Mouse (Mus musculus): Measurements from ENCODE around the gene Zcchc14. TPM values are rescaled to one million over a fixed set of nuclear protein-coding genes. Genes with fewer than 3 reads are reported as not detected.
"Not testable (repeated sequence)": the region's sequence is repeated elsewhere in the genome, so short reads cannot be mapped to it uniquely, and the experiment has no call there.

The Zcchc14 gene
- total RNA-seq, 1 experiment from 2014 or later = 5.0 TPM

DNA sequence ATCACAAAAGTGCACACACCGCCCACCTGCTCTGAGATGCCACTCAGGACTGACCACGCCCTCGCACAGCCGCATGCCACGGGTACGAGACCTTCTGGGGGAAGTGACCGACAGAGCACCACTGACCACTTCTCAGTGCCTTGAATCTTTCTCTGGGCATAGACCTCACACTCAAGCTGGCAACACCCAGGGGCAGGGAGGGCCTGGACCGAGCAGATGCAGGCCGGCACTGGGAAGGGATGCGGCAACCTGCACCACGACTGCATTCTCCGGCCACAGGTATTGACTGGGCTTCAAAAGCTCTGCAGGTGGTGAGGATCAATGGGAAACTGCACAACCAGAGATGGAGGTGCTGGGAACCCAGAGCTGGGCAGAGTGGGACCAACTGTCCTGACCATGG is 50.3 kb downstream of the Zcchc14 start:
- ATAC-seq (replicated peaks in 1 of 2; ENCODE audit: insufficient read depth in 1 of 2, low FRiP score in 2 of 2, low TSS enrichment in 1 of 2, low read depth in 1 of 2, poor library complexity in 2 of 2, severe bottlenecking in 2 of 2) = no peak

DNA sequence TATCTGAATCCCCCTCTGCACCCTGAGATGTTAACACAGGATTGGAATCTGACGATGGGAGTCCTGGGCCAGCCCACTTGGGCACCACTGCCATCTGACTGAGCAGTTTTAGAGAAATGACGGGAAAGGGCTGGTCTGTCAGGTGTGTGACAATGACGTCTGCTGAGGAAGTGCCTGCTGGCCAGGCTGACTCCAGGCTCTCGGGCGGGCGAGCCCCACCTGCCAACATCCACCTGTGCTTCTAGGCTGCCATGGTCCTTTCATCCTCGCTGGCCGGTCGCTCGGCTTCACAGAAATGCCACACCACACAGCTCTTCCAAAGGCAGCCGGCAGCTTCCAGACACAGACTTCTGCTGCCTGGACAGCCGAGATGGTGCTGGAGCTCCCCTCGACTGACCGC is 52.9 kb downstream of the Zcchc14 start:
- no peak for ATAC-seq (replicated peaks in 1 of 2; ENCODE audit: insufficient read depth in 1 of 2, low FRiP score in 2 of 2, low TSS enrichment in 1 of 2, low read depth in 1 of 2, poor library complexity in 2 of 2, severe bottlenecking in 2 of 2)

GRCm38 (mm10) chr8:121598892-121599291 is 53.8 kb downstream of the Zcchc14 start:
- ATAC-seq (replicated peaks in 1 of 2; ENCODE audit: insufficient read depth in 1 of 2, low FRiP score in 2 of 2, low TSS enrichment in 1 of 2, low read depth in 1 of 2, poor library complexity in 2 of 2, severe bottlenecking in 2 of 2) = peak; percentile 66 to 71; a peak in 3 of 4 replicates

- ATAC-seq (replicated peaks in 1 of 2; ENCODE audit: insufficient read depth in 1 of 2, low FRiP score in 2 of 2, low TSS enrichment in 1 of 2, low read depth in 1 of 2, poor library complexity in 2 of 2, severe bottlenecking in 2 of 2) = no peak
These were observed 54.5 kb downstream of the Zcchc14 start for GRCm38 (mm10) chr8:121598190-121598589.

GRCm38 (mm10) chr8:121597492-121597891 is 55.2 kb downstream of the Zcchc14 start:
- ATAC-seq (replicated peaks in 1 of 2; ENCODE audit: insufficient read depth in 1 of 2, low FRiP score in 2 of 2, low TSS enrichment in 1 of 2, low read depth in 1 of 2, poor library complexity in 2 of 2, severe bottlenecking in 2 of 2) = not testable (repeated sequence)

DNA sequence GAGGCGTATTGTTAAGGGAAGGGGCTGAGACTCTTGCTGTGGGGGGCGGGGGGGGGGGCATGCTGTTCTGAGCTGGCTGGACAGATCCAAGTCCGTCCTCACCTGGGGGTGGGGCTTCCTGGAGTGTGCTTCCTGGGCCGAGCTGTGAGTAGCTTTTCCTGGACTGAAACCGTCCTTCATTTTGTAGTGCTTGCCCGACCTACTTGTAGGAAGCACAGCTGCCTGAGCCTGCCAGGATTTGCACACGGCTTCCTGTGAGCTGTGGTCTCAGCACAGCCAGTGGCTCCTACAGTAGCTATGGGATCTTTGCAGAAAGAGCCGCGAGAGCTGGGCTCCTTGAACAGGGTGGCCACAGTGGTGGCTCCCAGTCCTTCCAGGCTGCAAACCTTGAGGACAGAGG is 58.7 kb downstream of the Zcchc14 start:
- ATAC-seq (replicated peaks in 1 of 2; ENCODE audit: insufficient read depth in 1 of 2, low FRiP score in 2 of 2, low TSS enrichment in 1 of 2, low read depth in 1 of 2, poor library complexity in 2 of 2, severe bottlenecking in 2 of 2) = no peak

DNA sequence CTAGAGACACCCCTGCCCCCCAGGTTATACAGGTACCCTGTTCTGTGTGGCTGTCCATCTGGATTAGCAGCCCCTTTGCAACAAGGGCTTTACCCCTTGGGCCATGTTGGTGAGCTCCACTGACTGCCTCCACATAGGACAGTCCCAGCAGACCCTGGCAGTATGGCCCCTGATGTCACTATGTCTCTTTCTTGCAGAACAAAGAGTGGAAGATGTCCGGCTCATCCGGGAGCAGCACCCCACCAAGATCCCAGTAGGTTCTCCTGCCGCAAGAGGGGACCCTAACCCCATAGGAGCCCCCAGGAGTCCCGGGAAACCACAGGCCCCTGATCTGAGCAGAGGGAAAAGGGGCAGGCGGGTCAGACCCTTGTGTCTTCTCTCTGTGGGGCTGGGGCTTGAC is 59.4 kb downstream of the Zcchc14 start:
- no peak for ATAC-seq (replicated peaks in 1 of 2; ENCODE audit: insufficient read depth in 1 of 2, low FRiP score in 2 of 2, low TSS enrichment in 1 of 2, low read depth in 1 of 2, poor library complexity in 2 of 2, severe bottlenecking in 2 of 2)

- peak; percentile 57 to 89 for ATAC-seq (replicated peaks in 1 of 2; ENCODE audit: insufficient read depth in 1 of 2, low FRiP score in 2 of 2, low TSS enrichment in 1 of 2, low read depth in 1 of 2, poor library complexity in 2 of 2, severe bottlenecking in 2 of 2)
These were observed 61.3 kb downstream of the Zcchc14 start for GRCm38 (mm10) chr8:121591178-121592066.

DNA sequence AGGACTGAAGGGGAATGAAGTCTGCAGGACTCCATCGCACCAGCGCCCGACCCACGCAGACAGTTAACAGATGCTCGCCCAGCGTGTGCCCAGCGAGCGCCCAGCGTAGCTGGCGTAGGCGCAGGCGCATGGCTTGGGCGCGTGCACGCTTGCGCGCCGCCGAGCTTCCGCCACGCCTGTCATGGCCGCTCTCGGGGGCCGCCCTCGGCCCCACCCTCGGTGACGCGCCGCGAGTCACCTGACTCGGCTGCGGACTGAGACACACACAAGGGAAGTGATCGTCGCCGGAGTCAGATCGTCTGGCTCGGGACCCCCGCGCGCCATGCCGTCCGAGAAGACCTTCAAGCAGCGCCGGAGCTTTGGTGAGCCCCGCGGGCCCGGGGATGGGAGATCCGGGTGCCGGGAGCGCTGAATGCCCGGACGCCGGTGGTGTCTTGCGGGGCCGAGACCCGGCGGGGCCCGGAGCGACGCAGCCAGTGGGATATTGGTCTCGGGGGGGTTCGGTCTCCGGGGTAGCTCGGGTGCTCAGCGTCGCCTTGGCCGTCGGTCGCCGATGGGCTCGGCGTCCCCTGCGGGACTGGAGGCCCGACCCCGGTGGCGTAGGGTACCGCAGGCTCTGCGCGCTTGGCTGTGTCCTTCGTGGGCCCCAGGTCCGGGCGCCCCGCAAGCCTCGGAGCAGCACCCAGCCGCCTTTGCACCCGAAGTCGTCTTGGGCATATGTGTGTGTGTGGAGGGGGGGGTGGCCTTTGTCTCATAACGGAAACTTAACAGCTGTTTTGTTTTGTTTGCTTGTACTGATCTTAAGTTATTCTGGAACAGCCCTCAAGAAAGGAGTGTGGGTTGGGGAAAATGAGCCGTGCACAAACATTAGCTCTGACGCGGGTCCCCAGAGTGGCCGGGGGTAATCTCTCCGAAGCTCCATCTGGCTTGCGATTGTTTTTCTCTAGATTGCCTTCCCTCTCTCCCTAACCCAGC is 62.2 kb downstream of the Zcchc14 start, which contains the start of gene Map1lc3b:
Gene Map1lc3b (plus strand): TSS at position 159 of the 975 bp plus-strand sequence.
- ATAC-seq (replicated peaks in 1 of 2; ENCODE audit: insufficient read depth in 1 of 2, low FRiP score in 2 of 2, low TSS enrichment in 1 of 2, low read depth in 1 of 2, poor library complexity in 2 of 2, severe bottlenecking in 2 of 2) = peak; percentile 57 to 68

GRCm38 (mm10) chr8:121589205-121589726 is 63.4 kb downstream of the Zcchc14 start:
- no peak for ATAC-seq (replicated peaks in 1 of 2; ENCODE audit: insufficient read depth in 1 of 2, low FRiP score in 2 of 2, low TSS enrichment in 1 of 2, low read depth in 1 of 2, poor library complexity in 2 of 2, severe bottlenecking in 2 of 2)

DNA sequence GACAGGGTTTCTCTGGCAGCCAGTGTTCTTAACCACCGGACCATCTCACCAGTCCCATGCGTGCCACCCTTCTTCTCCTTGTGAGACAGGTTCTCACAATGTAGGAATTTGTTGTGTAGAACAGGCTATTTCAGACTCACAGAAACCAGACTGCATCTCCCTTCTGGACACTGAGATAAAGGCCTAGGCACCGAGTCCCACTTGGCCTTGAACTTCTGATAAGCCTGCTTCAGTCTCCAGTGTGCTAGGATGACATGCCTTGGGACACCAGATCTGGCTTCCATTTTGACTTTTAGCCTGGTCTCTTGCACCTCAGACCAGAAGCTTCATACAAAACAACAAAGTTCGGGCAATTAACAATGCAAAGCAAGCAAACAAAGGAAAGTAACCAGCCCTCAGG is 64.0 kb downstream of the Zcchc14 start:
- ATAC-seq (replicated peaks in 1 of 2; ENCODE audit: insufficient read depth in 1 of 2, low FRiP score in 2 of 2, low TSS enrichment in 1 of 2, low read depth in 1 of 2, poor library complexity in 2 of 2, severe bottlenecking in 2 of 2) = no peak

DNA sequence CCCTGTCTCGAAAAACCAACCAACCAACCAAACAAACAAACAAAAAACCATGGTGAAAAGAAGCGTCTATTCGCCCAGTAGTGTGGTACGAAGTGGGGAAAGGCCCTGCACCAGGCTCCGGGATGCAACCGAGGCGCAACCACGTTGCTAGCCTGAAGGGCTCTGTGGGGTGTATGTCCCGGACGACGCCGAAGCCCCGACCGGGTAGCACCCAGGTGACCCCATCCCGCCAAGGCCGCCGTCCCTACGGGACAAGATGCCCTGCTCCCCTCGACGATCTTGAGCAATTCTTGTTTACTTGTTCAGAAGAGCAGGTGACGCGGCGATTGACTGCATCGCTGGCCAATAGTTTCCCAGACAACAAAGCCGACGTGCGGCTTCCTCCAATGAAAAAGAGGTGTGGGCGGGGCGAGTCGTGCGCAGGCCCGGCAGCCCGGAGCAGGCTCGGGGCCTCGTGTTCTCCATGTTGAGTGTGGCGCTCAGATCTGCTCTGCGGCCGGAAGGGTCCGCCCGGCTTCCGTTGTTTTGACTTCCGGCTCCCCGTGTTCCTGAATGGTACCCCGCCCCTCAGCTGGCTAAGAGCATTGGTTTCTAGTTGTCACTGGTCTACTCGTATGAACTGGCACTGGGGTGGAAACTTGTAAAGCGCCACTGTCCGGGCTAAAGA is 67.4 kb downstream of the Zcchc14 start:
- peak; percentile 92 to 96 for ATAC-seq (replicated peaks in 1 of 2; ENCODE audit: insufficient read depth in 1 of 2, low FRiP score in 2 of 2, low TSS enrichment in 1 of 2, low read depth in 1 of 2, poor library complexity in 2 of 2, severe bottlenecking in 2 of 2)

- ATAC-seq (replicated peaks in 1 of 2; ENCODE audit: insufficient read depth in 1 of 2, low FRiP score in 2 of 2, low TSS enrichment in 1 of 2, low read depth in 1 of 2, poor library complexity in 2 of 2, severe bottlenecking in 2 of 2) = no peak
These were observed 68.0 kb downstream of the Zcchc14 start for GRCm38 (mm10) chr8:121584730-121585129.

DNA sequence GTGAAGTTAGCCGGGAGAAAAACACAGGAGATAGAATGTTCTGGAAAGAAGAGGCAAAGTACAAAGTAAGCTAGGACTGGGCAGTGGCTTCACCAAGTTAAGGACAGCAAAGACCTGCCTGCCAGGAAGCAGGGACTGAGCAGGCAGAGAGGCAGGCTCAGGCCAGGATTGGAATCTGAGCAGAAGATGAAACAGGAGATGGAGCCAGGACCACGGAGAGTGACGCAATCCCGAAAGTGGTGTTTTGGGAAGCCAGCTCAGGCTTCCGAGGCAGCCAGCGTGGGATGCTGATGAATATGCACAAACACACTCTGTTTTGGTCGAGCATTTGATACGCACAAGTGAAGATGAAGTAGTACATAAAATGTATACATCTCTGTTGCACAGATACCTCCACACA is 69.0 kb downstream of the Zcchc14 start:
- ATAC-seq (replicated peaks in 1 of 2; ENCODE audit: insufficient read depth in 1 of 2, low FRiP score in 2 of 2, low TSS enrichment in 1 of 2, low read depth in 1 of 2, poor library complexity in 2 of 2, severe bottlenecking in 2 of 2) = no peak

- peak; percentile 18 to 23; a peak in 2 of 4 replicates for ATAC-seq (replicated peaks in 1 of 2; ENCODE audit: insufficient read depth in 1 of 2, low FRiP score in 2 of 2, low TSS enrichment in 1 of 2, low read depth in 1 of 2, poor library complexity in 2 of 2, severe bottlenecking in 2 of 2)
These were observed 72.2 kb downstream of the Zcchc14 start for GRCm38 (mm10) chr8:121580465-121580864.

DNA sequence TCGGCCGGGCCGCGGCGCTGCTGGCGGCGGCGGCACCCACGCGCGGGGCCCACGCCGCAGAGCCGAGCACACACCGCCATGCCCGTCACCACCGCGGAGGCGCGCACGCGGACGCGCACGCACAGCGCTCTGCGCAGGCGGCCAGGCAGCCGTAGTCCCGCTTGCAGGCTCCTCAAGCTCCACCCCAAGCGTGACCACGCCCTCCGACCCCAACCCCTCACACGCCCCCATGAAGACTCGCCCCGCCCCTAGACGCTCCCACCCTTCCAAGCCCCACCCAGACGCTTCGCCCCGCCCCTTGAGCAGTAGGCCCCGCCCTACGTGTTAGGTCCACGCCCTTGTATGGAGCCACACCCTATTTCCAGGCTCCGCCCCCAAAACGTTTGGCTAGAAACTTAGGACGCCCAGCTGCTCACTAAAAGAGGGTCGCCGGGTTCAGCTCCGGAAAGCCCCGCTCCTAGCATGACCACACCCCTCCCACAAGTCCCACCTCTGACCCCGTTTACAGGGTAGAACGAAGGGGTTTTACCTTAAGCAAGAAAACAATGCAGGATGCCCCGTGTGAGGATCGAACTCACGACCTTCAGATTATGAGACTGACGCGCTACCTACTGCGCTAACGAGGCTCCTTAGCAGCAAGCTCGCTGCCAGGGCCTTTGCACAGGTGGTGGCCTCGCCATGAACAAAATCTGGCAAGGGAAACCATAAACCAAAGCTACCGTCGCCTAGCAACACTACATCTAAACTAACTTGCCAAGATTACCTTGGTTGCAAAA is 73.8 kb downstream of the Zcchc14 start, which contains the start of gene Fbxo31:
Gene Fbxo31 (minus strand): TSS at position 131 of the 776 bp plus-strand sequence.
- ATAC-seq (replicated peaks in 1 of 2; ENCODE audit: insufficient read depth in 1 of 2, low FRiP score in 2 of 2, low TSS enrichment in 1 of 2, low read depth in 1 of 2, poor library complexity in 2 of 2, severe bottlenecking in 2 of 2) = peak; percentile 74 to 78
